In genomic region chr6:91474441-91475190, GRCm38 (mm10) we compare ENCODE assay signal across 8 mouse cellular contexts. TPM values are rescaled to one million over a fixed set of nuclear protein-coding genes. Genes with fewer than 3 reads are reported as not detected.
DNase-seq lines count a peak whose midpoint lies in the region; ATAC-seq and TF ChIP-seq lines count a peak whose summit lies in the region.

No protein-coding gene starts in this region.

- H3K36me3 ChIP-seq in midbrain, postnatal 0 days (ENCODE audit: insufficient read depth, low read length) = peaks cover 20% of the 10 kb centered on the region

- 46% methylated on average over 9 of the region's 9 CpGs for WGBS in midbrain, postnatal 0 days

- H3K27ac ChIP-seq in midbrain, postnatal 0 days (ENCODE audit: low read depth, low read length) = no peak overlapping the region

- no peaks in the 10 kb centered on the region for H3K9me3 ChIP-seq in midbrain, postnatal 0 days (ENCODE audit: low read length)

- H3K4me2 ChIP-seq in midbrain, postnatal 0 days (ENCODE audit: low read depth, low read length, poor library complexity, severe bottlenecking) = peak overlapping the region; percentile 83

- peak overlapping the region; percentile 77 for H3K9ac ChIP-seq in midbrain, postnatal 0 days (replicated peaks; ENCODE audit: low read length, poor library complexity, severe bottlenecking)

- no peaks in the 10 kb centered on the region for H3K27me3 ChIP-seq in midbrain, postnatal 0 days (ENCODE audit: insufficient read depth, low read length)

- peak overlapping the region; percentile 85 for H3K4me3 ChIP-seq in midbrain, postnatal 0 days (ENCODE audit: low read depth, low read length)

- peak; percentile 23 for ATAC-seq in granulocyte monocyte progenitor cell, adult 5-6 weeks (replicated peaks; ENCODE audit: poor library complexity, severe bottlenecking)
- no peak for ATAC-seq in midbrain, postnatal 0 days (ENCODE audit: low FRiP score)

- peak; percentile 21 for DNase-seq in cerebellum, adult 11 months
- no peak for DNase-seq in cerebellum, adult 9-10 months
- DNase-seq in urinary bladder, adult 18-20 months (ENCODE audit: low spot score in 2 of 2) = peak; percentile 17 to 49
- no peak for DNase-seq in urinary bladder, adult 2 months (ENCODE audit: low spot score)
- DNase-seq in liver = peak; percentile 12
- DNase-seq in midbrain, postnatal 0 days (ENCODE audit: low spot score) = no peak
- no peak for DNase-seq in retina, embryonic 14.5 days (ENCODE audit: low spot score)

- TF ChIP-seq CTCF in midbrain, postnatal 0 days (IDR thresholded peaks at IDR 0.05) = no peak

- peaks cover 13% of the 10 kb centered on the region for H3K4me1 ChIP-seq in midbrain, postnatal 0 days (ENCODE audit: insufficient read depth, low read length)

RNA-seq across cellular contexts. Expression of gene Tmem43, which starts 1.1 kb away (rescaled TPM):
- 65.4 and 68.0 TPM in 2 replicates for polyA plus RNA-seq in urinary bladder, adult 2 months (2012; rRNA removed)
- 63.2 and 76.0 TPM in 2 replicates for total RNA-seq in granulocyte monocyte progenitor cell, adult 5-6 weeks (2014; fragmentation: Nextera tagmentation)
- total RNA-seq in granulocyte monocyte progenitor cell, adult 5-6 weeks (2017) = 59.3 and 77.7 TPM in 2 replicates
- 90.0 and 90.2 TPM in 2 replicates for total RNA-seq in midbrain, postnatal 0 days (2014; rRNA removed)
- 57.2 and 58.7 TPM in 2 replicates for polyA plus RNA-seq in midbrain, postnatal 0 days (2015; fragmentation: Nextera tagmentation; extraction: Ambion mirVana)

RNA-seq across cellular contexts. Expression of gene Chchd4, which starts 1.3 kb away (rescaled TPM):
- 6.7 and 7.6 TPM in 2 replicates for polyA plus RNA-seq in urinary bladder, adult 2 months (2012; rRNA removed)
- 23.4 and 30.7 TPM in 2 replicates for total RNA-seq in granulocyte monocyte progenitor cell, adult 5-6 weeks (2014; fragmentation: Nextera tagmentation)
- total RNA-seq in granulocyte monocyte progenitor cell, adult 5-6 weeks (2017) = 24.6 and 24.9 TPM in 2 replicates
- total RNA-seq in midbrain, postnatal 0 days (2014; rRNA removed) = 17.8 and 20.8 TPM in 2 replicates
- 36.2 and 38.2 TPM in 2 replicates for polyA plus RNA-seq in midbrain, postnatal 0 days (2015; fragmentation: Nextera tagmentation; extraction: Ambion mirVana)

RNA-seq across cellular contexts. Expression of gene Xpc, which starts 41.1 kb away (rescaled TPM):
- 17.6 and 19.0 TPM in 2 replicates for polyA plus RNA-seq in urinary bladder, adult 2 months (2012; rRNA removed)
- total RNA-seq in granulocyte monocyte progenitor cell, adult 5-6 weeks (2014; fragmentation: Nextera tagmentation) = 38.4 TPM in 2 replicates
- 63.3 and 64.4 TPM in 2 replicates for total RNA-seq in granulocyte monocyte progenitor cell, adult 5-6 weeks (2017)
- total RNA-seq in midbrain, postnatal 0 days (2014; rRNA removed) = 12.3 and 16.3 TPM in 2 replicates
- 14.3 and 14.7 TPM in 2 replicates for polyA plus RNA-seq in midbrain, postnatal 0 days (2015; fragmentation: Nextera tagmentation; extraction: Ambion mirVana)

RNA-seq across cellular contexts. Expression of gene Lsm3, which starts 41.1 kb away (rescaled TPM):
- 53.6 and 67.6 TPM in 2 replicates for polyA plus RNA-seq in urinary bladder, adult 2 months (2012; rRNA removed)
- total RNA-seq in granulocyte monocyte progenitor cell, adult 5-6 weeks (2014; fragmentation: Nextera tagmentation) = 221 and 276 TPM in 2 replicates
- total RNA-seq in granulocyte monocyte progenitor cell, adult 5-6 weeks (2017) = 454 and 490 TPM in 2 replicates
- 38.6 and 53.8 TPM in 2 replicates for total RNA-seq in midbrain, postnatal 0 days (2014; rRNA removed)
- 169 and 170 TPM in 2 replicates for polyA plus RNA-seq in midbrain, postnatal 0 days (2015; fragmentation: Nextera tagmentation; extraction: Ambion mirVana)

Comparison
In these comparisons a context has a peak if more than half of its experiments do, and no peak if none do; other contexts are left out.
1. DNase-seq: peak in cerebellum, adult 11 months (single experiment), urinary bladder, adult 18-20 months (2 of 2) and liver (single experiment); none in cerebellum, adult 9-10 months (single experiment), urinary bladder, adult 2 months (single experiment), midbrain, postnatal 0 days (single experiment) and retina, embryonic 14.5 days (single experiment).